Mouse (Mus musculus) midbrain, postnatal 0 days (tissue): ENCODE results near the gene P4ha1. TPM values are rescaled to one million over a fixed set of nuclear protein-coding genes. Genes with fewer than 3 reads are reported as not detected.

Experiments
- ATAC-seq: fragments of 200-750 bp; cut with Nextera tagmentation; 2 replicates; pipeline ENCODE4 v1.8.0; 2017; ENCODE audit warnings: moderate number of reproducible peaks, mild to moderate bottlenecking, moderate TSS enrichment, moderate library complexity; ENCODE audit not compliant: low FRiP score
- DNase-seq: peaks from one replicate; pipeline ENCODE4 v3.0.0-alpha.2; 2015; ENCODE audit warnings: low spot score
- H3K27ac ChIP-seq: fragments of 300-500 bp; sonication (generic); 2 replicates; pipeline ENCODE4 v1.5.1; 2014; ENCODE audit warnings: low read depth, mild to moderate bottlenecking, low read length, mixed read lengths
- H3K27me3 ChIP-seq: fragments of 300-500 bp; sonication (generic); 2 replicates; pipeline ENCODE4 v1.6.1; 2014; ENCODE audit warnings: low read length, control low read depth, mixed read lengths; ENCODE audit not compliant: insufficient read depth
- H3K36me3 ChIP-seq: fragments of 300-500 bp; sonication (generic); 2 replicates; pipeline ENCODE4 v1.6.1; 2014; ENCODE audit warnings: low read length, control low read depth, mixed read lengths; ENCODE audit not compliant: insufficient read depth
- H3K4me1 ChIP-seq: fragments of 300-500 bp; sonication (generic); 2 replicates; pipeline ENCODE4 v1.6.1; 2014; ENCODE audit warnings: mild to moderate bottlenecking, control low read depth, antibody characterized with exemption, low read length, mixed read lengths; ENCODE audit not compliant: insufficient read depth
- H3K4me2 ChIP-seq: fragments of 300-500 bp; sonication (generic); 2 replicates; pipeline ENCODE4 v1.6.1; 2014; ENCODE audit warnings: low read depth, mild to moderate bottlenecking, low read length, mixed read lengths; ENCODE audit not compliant: poor library complexity, severe bottlenecking
- H3K4me3 ChIP-seq: fragments of 300-500 bp; sonication (generic); 2 replicates; pipeline ENCODE4 v1.5.1; 2014; ENCODE audit warnings: low read depth, mild to moderate bottlenecking, low read length, moderate library complexity
- H3K9ac ChIP-seq: fragments of 300-500 bp; sonication (generic); replicated peaks from 2 replicates; pipeline ENCODE4 v1.6.1; 2014; ENCODE audit warnings: mild to moderate bottlenecking, low read length, moderate library complexity, mixed read lengths; ENCODE audit not compliant: poor library complexity, severe bottlenecking
- H3K9me3 ChIP-seq: fragments of 300-500 bp; sonication (generic); 2 replicates; pipeline ENCODE4 v1.6.1; 2016; ENCODE audit warnings: low read length, control low read depth
- CTCF ChIP-seq: IDR thresholded peaks from 2 replicates; pipeline ENCODE4 v1.5.1; 2016; ENCODE audit warnings: antibody characterized with exemption, mild to moderate bottlenecking
- WGBS: fragments of 180-500 bp; shearing (Covaris S2); extraction: QIAGEN DNeasy Blood & Tissue Kit; methylation state at CpG from one replicate; pipeline ENCODE4 v1.1.7; 2014; 5-methylcytosine and 5-hydroxymethylcytosine counted together
- polyA plus RNA-seq: library from polyadenylated mRNA; unstranded; fragments of >200 nt; fragmentation: Nextera tagmentation; extraction: Ambion mirVana; gene quantifications from 2 replicates; pipeline ENCODE4 v1.2.1, GENCODE M21; 2015
- total RNA-seq: library from RNA; depleted of rRNA; stranded (reverse); fragments of >200 nt; gene quantifications from 2 replicates; pipeline ENCODE4 v1.2.3, GENCODE M21; 2014

The P4ha1 gene
- total and polyA plus RNA-seq, 2 experiments from 2014 or later, result 14.2 to 25.9 TPM

DNA sequence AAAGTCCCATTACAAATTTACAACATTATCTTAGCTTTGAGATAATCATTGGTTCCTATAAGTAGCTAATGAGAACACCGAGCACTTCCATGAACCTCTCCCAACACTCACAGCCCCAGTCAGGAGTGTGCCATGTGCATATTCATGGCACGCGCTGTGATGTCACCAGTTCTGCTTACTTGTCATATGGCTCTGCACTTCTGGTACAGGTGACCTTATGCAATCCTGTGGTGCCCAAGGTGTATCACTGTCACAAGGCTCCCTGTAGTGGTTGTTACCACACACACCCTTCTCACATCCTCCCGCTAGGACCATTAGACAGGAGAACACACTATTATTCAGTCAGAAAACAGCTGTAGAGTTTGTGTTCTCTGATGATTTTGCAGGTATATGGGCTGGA is 43.6 kb downstream of the P4ha1 start:
- no peak for ATAC-seq
- H3K27ac ChIP-seq, result no peak overlapping the region
- H3K27me3 ChIP-seq, result no peaks in the 10 kb centered on the region
- TF ChIP-seq CTCF, result no peak
- 97% methylated on average over 4 of the region's 4 CpGs for WGBS
- H3K4me3 ChIP-seq, result no peak overlapping the region
- no peak overlapping the region for H3K4me2 ChIP-seq
- H3K9ac ChIP-seq, result no peak overlapping the region
- no peaks in the 10 kb centered on the region for H3K9me3 ChIP-seq
- DNase-seq, result no peak
- peaks cover 56% of the 10 kb centered on the region for H3K36me3 ChIP-seq
- no peaks in the 10 kb centered on the region for H3K4me1 ChIP-seq

DNA sequence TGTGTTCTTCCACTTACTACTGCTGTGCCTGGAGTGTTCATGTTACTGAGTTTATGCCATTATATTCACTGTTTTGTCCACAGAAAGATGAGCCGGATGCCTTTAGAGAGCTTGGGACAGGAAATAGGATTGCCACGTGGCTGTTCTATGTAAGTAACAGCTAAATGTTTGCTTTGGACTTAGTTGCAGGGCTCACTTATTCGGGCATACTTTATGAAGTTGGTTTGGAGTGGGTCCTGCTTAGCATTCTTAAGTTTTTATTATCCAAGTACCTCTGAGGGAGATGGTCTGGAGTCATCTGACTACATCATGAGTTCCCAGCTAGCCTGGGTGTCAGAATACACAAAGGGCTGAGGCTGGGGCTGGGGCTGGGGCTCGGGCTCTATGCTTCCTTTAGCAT is 44.1 kb downstream of the P4ha1 start:
- Histone ChIP-seq H3K36me3 (peaks cover 54% of the 10 kb centered on the region), H3K9me3 (no peaks in the 10 kb centered on the region), H3K4me2 (no peak overlapping the region), H3K27me3 (no peaks in the 10 kb centered on the region), H3K27ac (no peak overlapping the region), H3K4me1 (no peaks in the 10 kb centered on the region), H3K4me3 (no peak overlapping the region), H3K9ac (no peak overlapping the region)
- ATAC-seq, result no peak
- 89% methylated on average over 4 of the region's 4 CpGs for WGBS
- DNase-seq, result no peak
- no peak for TF ChIP-seq CTCF

DNA sequence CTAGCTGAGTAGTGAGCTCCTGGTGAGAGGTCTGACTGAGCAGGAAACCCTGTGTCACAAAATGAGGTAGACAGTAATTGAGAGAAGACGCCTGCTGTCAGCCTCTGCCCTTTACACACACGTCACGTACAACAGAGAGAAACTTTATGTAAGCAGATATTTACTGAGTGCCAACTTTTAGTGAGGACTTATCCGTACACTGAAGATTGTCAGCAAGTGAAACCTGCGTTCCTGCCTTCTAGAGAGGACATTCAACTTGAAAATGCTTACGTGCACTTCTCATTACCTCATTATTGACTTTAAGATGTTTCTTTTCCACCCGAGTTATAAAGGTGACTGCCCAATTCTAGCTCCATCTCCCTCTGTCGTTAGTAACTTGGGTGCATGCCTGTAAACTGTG is 45.6 kb downstream of the P4ha1 start:
- no peaks in the 10 kb centered on the region for H3K27me3 ChIP-seq
- WGBS, result 83% methylated on average over 8 of the region's 8 CpGs
- H3K27ac ChIP-seq, result no peak overlapping the region
- ATAC-seq (no peak), DNase-seq (no peak)
- H3K9ac ChIP-seq, result no peak overlapping the region
- H3K4me3 ChIP-seq, result no peak overlapping the region
- H3K36me3 ChIP-seq, result peaks cover 52% of the 10 kb centered on the region
- no peaks in the 10 kb centered on the region for H3K4me1 ChIP-seq
- H3K4me2 ChIP-seq, result no peak overlapping the region
- no peak for TF ChIP-seq CTCF
- no peaks in the 10 kb centered on the region for H3K9me3 ChIP-seq

DNA sequence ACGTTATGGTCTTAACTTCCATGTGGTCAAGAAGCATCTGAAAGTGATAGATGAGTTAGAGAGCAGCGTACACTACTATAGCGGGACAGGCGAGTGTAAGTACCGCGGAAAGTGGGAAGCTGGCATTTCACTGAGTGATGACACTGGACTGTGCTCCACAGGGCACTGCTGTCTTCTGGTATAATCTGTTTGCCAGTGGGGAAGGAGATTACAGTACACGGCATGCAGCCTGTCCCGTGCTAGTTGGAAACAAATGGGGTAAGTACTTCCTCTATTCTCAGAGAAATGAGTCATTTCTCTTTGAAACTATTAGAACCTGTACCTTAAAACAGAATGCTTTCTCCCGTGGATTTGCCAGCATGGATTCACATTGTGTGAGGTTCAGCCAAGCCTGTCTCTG is 46.3 kb downstream of the P4ha1 start:
- Histone ChIP-seq H3K27me3 (no peaks in the 10 kb centered on the region), H3K4me1 (no peaks in the 10 kb centered on the region), H3K9me3 (no peaks in the 10 kb centered on the region), H3K9ac (no peak overlapping the region), H3K4me3 (no peak overlapping the region), H3K27ac (no peak overlapping the region), H3K36me3 (peaks cover 51% of the 10 kb centered on the region), H3K4me2 (no peak overlapping the region)
- DNase-seq (no peak), ATAC-seq (no peak)
- WGBS, result 90% methylated on average over 9 of the region's 9 CpGs
- TF ChIP-seq CTCF, result no peak

DNA sequence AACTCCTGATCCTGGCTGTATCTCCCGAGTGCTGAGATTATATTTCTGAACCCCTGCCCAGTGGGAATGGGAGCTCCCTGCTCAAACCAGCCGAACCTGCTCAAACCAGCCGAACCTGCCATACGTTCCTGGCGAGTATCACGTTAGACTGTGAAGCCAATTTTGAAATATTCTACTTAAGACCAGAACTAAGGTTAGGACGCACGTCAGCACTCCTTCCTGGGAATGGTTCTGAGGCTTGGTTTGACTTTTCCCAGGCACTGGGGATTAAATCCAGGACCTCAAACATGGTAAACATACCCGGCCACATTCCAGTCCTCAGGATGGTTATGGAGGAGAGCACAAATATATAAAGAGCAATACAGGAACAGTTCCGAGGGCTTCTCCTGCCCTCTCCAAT is 54.8 kb downstream of the P4ha1 start:
- Histone ChIP-seq H3K4me3 (no peak overlapping the region), H3K9ac (no peak overlapping the region), H3K27ac (no peak overlapping the region), H3K9me3 (no peaks in the 10 kb centered on the region), H3K4me2 (no peak overlapping the region), H3K36me3 (peaks cover 9% of the 10 kb centered on the region; the same call in 1 of the 2 replicates), H3K27me3 (no peaks in the 10 kb centered on the region), H3K4me1 (no peaks in the 10 kb centered on the region)
- 95% methylated on average over 10 of the region's 10 CpGs for WGBS
- DNase-seq (no peak), ATAC-seq (no peak)
- TF ChIP-seq CTCF, result no peak

DNA sequence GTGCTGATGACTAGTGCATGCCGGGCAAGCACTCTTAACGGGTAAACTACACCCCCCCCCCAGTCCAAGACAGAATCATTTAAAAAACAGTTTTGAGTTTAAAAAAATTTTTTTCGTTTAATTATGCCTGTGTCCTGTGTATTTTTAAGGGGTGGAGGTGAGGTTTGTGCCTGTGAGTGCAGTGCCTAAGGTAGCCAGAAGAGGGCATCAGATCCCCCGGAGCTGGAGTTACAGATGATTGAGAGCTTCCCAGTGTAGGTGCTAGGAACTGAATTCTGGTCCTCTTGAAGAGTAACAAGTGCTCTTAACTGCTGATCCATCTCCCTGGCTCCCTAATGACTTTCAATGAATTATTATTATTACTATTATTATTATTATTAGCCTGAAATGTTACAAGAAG is 55.6 kb downstream of the P4ha1 start:
- Histone ChIP-seq H3K36me3 (peaks cover 4% of the 10 kb centered on the region; the same call in 1 of the 2 replicates), H3K4me3 (no peak overlapping the region), H3K4me1 (no peaks in the 10 kb centered on the region), H3K9ac (no peak overlapping the region), H3K27ac (no peak overlapping the region), H3K4me2 (no peak overlapping the region), H3K9me3 (no peaks in the 10 kb centered on the region), H3K27me3 (no peaks in the 10 kb centered on the region)
- TF ChIP-seq CTCF, result peak; percentile 30; the same call in 1 of the 2 replicates
- 94% methylated on average over 4 of the region's 4 CpGs for WGBS
- no peak for DNase-seq
- ATAC-seq, result no peak
